Mouse (Mus musculus): ENCODE measurements around the gene Mapkap1. TPM values are rescaled to one million over a fixed set of nuclear protein-coding genes. Genes with fewer than 3 reads are reported as not detected.
A peak's percentile ranks its signal among the peaks of the same experiment; 100 is the strongest.
"Not testable (repeated sequence)": the region's sequence is repeated elsewhere in the genome, so short reads cannot be mapped to it uniquely, and the experiment has no call there.

Mapkap1 gene
- polyA plus RNA-seq, 1 experiment from 2014 or later = 86.1 TPM

DNA sequence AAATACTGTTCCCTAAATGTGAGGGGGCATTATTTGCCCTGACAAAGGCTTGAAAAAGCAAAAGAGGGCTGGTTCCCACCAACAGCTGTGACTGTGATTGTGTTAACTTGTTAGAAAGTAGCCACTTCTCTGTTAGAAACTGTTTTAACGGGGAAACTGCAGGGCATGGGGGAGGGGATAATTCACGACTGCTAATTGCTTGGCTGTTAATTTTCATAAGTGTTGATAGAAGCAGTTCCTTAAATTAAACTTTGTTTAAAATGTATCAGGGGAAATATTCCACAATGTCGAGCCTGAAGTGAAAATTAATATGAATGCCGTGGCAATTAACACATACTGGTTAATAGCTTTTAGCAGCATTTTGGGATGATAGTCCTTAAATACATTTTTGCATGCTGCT, 42.2 kb downstream of the Mapkap1 start:
- Histone ChIP-seq H3K4me2 (replicated peaks) (no peak overlapping the region), H3K4me1 (replicated peaks) (0 out of 2 replicates have a peak, but pooled peaks cover 3% of the 10 kb centered on the region), H3K27ac (no peak overlapping the region), H3K27me3 (replicated peaks) (no peaks in the 10 kb centered on the region), H3K9ac (no peak overlapping the region), H3K36me3 (0 out of 2 replicates have a peak, but pooled peaks cover 5% of the 10 kb centered on the region), H3K4me3 (replicated peaks) (no peak overlapping the region), H3K9me3 (no peaks in the 10 kb centered on the region)
- 69% methylated on average over 4 of the region's 4 CpGs for WGBS
- ATAC-seq = no peak

GRCm38 (mm10) chr2:34462490-34462889, 55.9 kb downstream of the Mapkap1 start:
- no peak for ATAC-seq
- 78% methylated on average over 3 of the region's 3 CpGs for WGBS

DNA sequence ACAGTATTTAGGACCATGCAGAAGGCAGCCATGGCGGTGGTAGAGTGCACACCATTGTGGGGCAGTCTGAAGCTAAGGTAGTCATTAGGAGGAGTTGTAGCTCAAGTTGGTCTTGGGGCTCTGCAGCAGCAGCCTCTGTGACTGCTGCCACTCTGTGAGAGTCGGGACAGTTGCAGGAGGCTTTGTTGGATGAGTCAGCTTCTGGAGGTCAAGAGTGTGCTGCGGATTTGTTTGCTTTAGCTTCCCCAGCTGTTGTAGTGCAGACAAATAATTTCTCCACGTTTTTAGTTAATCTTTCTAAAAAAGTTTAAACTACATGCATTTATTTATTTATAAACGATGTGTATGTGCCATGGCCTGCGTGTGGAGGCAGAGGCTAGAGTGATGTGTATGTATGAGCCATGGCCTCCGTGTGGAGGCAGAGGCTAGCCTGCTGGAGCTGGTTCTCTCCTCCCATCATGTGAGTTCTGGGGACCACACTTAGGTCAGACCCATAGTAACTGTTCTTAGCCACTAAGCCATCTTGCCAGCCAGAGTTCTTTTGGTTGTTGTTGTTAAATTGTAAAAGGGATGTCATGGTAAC, 62.1 kb downstream of the Mapkap1 start:
- Histone ChIP-seq H3K27ac (no peak overlapping the region), H3K9me3 (no peaks in the 10 kb centered on the region), H3K36me3 (no peaks in the 10 kb centered on the region), H3K9ac (no peak overlapping the region), H3K4me3 (replicated peaks) (no peak overlapping the region), H3K27me3 (replicated peaks) (no peaks in the 10 kb centered on the region), H3K4me2 (replicated peaks) (no peak overlapping the region), H3K4me1 (replicated peaks) (no peaks in the 10 kb centered on the region)
- ATAC-seq = peak; percentile 68
- 40% methylated on average over 7 of the region's 7 CpGs for WGBS

More at GRCm38 (mm10) chr2:34462490-34462889, 55.9 kb downstream of the Mapkap1 start:
- Histone ChIP-seq H3K27me3 (replicated peaks) (no peaks in the 10 kb centered on the region), H3K4me2 (replicated peaks) (no peak overlapping the region), H3K36me3 (no peaks in the 10 kb centered on the region), H3K9ac (no peak overlapping the region), H3K27ac (no peak overlapping the region), H3K9me3 (no peaks in the 10 kb centered on the region), H3K4me1 (replicated peaks) (no peaks in the 10 kb centered on the region), H3K4me3 (replicated peaks) (no peak overlapping the region)

DNA sequence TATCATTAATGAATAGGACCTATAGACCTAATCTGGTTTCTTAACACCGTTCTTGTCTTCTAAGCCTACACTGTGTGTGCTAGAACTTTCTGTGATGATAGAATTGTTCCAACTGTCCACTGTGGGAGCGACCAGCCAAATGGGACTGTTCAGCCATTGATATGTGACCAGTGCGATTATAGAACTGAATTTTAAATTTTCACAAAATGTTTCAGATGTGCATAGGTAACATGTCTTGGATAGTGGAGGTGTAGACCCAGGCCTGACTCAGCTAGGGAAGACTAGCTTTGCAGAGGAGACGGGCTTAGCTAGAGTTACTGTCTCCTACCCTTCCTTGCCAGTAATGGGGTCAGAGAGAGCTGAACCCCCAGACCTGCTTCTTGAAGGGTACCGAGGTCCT, 62.8 kb downstream of the Mapkap1 start:
- WGBS = 95% methylated on average over 5 of the region's 5 CpGs
- Histone ChIP-seq H3K4me2 (replicated peaks) (no peak overlapping the region), H3K36me3 (no peaks in the 10 kb centered on the region), H3K9ac (no peak overlapping the region), H3K27ac (no peak overlapping the region), H3K4me1 (replicated peaks) (no peaks in the 10 kb centered on the region), H3K9me3 (no peaks in the 10 kb centered on the region), H3K27me3 (replicated peaks) (no peaks in the 10 kb centered on the region), H3K4me3 (replicated peaks) (no peak overlapping the region)
- no peak for ATAC-seq

DNA sequence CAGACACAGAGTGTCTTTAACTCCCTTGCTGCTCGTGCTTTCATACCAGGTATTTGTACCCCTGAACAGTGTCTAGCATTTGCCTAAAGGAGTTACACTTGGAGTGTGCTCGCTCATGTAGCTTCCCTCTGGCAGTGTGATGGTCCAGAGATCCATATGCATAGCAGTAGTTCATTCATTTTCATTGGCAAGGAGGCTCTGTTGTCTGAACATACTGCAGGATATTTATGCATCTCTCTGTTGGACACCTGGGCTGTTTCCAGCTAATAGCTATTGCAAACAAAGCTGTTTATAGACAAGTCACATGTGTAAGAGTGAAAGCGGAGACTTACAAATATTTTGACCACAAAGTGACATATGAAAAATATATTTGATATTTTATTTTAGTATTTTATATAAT, 67.2 kb downstream of the Mapkap1 start:
- Histone ChIP-seq H3K27me3 (replicated peaks) (no peaks in the 10 kb centered on the region), H3K4me3 (replicated peaks) (no peak overlapping the region), H3K36me3 (no peaks in the 10 kb centered on the region), H3K4me1 (replicated peaks) (no peaks in the 10 kb centered on the region), H3K27ac (no peak overlapping the region), H3K9ac (no peak overlapping the region), H3K9me3 (no peaks in the 10 kb centered on the region), H3K4me2 (replicated peaks) (no peak overlapping the region)
- WGBS = 59% methylated on average over 3 of the region's 3 CpGs
- no peak for ATAC-seq

- Histone ChIP-seq H3K36me3 (no peaks in the 10 kb centered on the region; the same call in 1 of the 2 replicates), H3K9ac (no peak overlapping the region), H3K4me1 (replicated peaks) (0 out of 2 replicates have a peak, but pooled peaks cover 3% of the 10 kb centered on the region), H3K4me3 (replicated peaks) (no peak overlapping the region), H3K9me3 (no peaks in the 10 kb centered on the region), H3K27me3 (replicated peaks) (no peaks in the 10 kb centered on the region), H3K27ac (peak overlapping the region; percentile 51; the same call in 1 of the 2 replicates), H3K4me2 (replicated peaks) (0 out of 2 replicates have a peak overlapping the region, but pooled peaks have one; percentile 3)
- WGBS = 41% methylated on average over 4 of the region's 4 CpGs
- peak; percentile 67 for ATAC-seq
Observed at GRCm38 (mm10) chr2:34481401-34481800, 74.8 kb downstream of the Mapkap1 start.

- ATAC-seq = peak; percentile 72; the same call in 1 of the 2 replicates
- Histone ChIP-seq H3K9ac (no peak overlapping the region), H3K27me3 (replicated peaks) (no peaks in the 10 kb centered on the region), H3K9me3 (no peaks in the 10 kb centered on the region), H3K4me2 (replicated peaks) (no peak overlapping the region), H3K27ac (no peak overlapping the region), H3K4me3 (replicated peaks) (no peak overlapping the region), H3K36me3 (no peaks in the 10 kb centered on the region; the same call in 1 of the 2 replicates), H3K4me1 (replicated peaks) (0 out of 2 replicates have a peak, but pooled peaks cover 3% of the 10 kb centered on the region)
- WGBS = 49% methylated on average over 3 of the region's 3 CpGs
Observed at GRCm38 (mm10) chr2:34482102-34482501, 75.5 kb downstream of the Mapkap1 start.

GRCm38 (mm10) chr2:34482531-34482930, 76.0 kb downstream of the Mapkap1 start:
- no peak overlapping the region for H3K9ac ChIP-seq
- H3K4me3 ChIP-seq (replicated peaks) = no peak overlapping the region
- H3K4me2 ChIP-seq (replicated peaks) = no peak overlapping the region
- 0 out of 2 replicates have a peak, but pooled peaks have one; percentile 35 for ATAC-seq
- H3K27ac ChIP-seq = no peak overlapping the region
- no peaks in the 10 kb centered on the region for H3K27me3 ChIP-seq (replicated peaks)
- no peaks in the 10 kb centered on the region for H3K9me3 ChIP-seq
- WGBS = 78% methylated on average over 3 of the region's 3 CpGs
- H3K4me1 ChIP-seq (replicated peaks) = 0 out of 2 replicates have a peak, but pooled peaks cover 3% of the 10 kb centered on the region
- no peaks in the 10 kb centered on the region; the same call in 1 of the 2 replicates for H3K36me3 ChIP-seq

DNA sequence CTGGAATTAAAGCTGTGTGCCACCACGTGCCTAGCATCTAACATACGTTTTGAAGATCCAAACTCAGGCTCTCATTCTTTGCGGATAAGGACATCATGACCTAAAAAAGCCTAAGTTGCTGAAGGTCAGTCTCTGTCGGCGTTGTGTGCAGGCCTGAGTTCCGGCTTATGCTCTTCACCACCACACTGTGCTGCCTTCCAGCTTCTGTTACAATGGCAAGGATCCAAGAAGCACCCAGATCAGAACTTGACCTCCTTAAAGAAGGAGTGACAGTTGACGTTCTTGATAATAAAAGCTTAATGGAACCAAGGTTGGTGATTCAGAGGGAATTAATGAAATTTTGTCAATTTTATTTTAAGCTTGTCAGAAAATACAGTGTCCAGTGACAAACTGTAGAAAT, 80.7 kb downstream of the Mapkap1 start:
- H3K27ac ChIP-seq = no peak overlapping the region
- H3K4me1 ChIP-seq (replicated peaks) = 0 out of 2 replicates have a peak, but pooled peaks cover 3% of the 10 kb centered on the region
- H3K4me3 ChIP-seq (replicated peaks) = no peak overlapping the region
- no peak overlapping the region for H3K9ac ChIP-seq
- no peaks in the 10 kb centered on the region for H3K9me3 ChIP-seq
- no peaks in the 10 kb centered on the region for H3K36me3 ChIP-seq
- H3K27me3 ChIP-seq (replicated peaks) = no peaks in the 10 kb centered on the region
- WGBS = 90% methylated on average over 7 of the region's 7 CpGs
- H3K4me2 ChIP-seq (replicated peaks) = no peak overlapping the region
- no peak for ATAC-seq

DNA sequence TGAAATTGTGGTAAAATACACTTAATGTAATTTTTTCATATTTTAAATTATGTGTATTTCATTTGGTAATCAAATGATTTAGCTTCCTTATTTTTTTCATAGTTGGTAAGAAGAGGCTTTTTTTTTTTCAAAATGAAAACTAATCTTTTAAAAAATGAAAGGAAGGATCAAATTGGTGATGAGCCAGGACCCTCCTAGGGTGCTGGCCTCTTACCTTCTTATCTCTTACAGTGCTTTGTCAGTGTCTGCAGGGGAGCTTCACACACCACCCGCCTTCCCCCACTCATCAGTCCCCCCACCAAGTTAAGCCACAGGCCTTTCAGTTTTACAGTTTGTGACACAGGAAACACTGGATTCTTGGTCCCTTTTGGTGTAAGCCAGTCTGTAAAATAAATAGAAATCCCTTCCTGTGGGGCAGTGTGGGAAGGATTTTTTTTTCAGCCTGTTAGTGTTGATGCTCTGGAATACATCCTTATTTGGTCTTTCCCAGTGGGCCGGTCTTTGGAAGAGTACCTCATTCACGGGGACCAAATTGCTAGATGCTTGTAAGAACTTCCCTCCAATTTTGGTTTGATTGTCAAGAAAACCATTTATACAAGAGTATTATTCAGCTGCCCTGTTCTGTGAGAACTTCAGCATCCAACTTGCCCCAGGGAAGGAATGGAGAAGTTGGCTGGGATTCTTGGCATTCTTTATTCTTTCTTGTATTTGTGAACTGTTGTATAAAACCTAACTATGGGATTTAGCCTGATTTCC, 97.6 kb downstream of the Mapkap1 start:
- no peaks in the 10 kb centered on the region for H3K4me1 ChIP-seq (replicated peaks)

GRCm38 (mm10) chr2:34506162-34506561, 99.6 kb downstream of the Mapkap1 start:
- not testable (repeated sequence) for H3K4me2 ChIP-seq (replicated peaks); H3K4me3 ChIP-seq (replicated peaks); H3K9ac ChIP-seq; H3K36me3 ChIP-seq; ATAC-seq; H3K9me3 ChIP-seq; H3K4me1 ChIP-seq (replicated peaks); H3K27ac ChIP-seq; H3K27me3 ChIP-seq (replicated peaks)
- 98% methylated on average over 2 of the region's 2 CpGs for WGBS

More for the DNA sequence above, 97.6 kb downstream of the Mapkap1 start:
- Histone ChIP-seq H3K27ac (no peak overlapping the region), H3K9ac (no peak overlapping the region), H3K9me3 (no peaks in the 10 kb centered on the region), H3K27me3 (replicated peaks) (no peaks in the 10 kb centered on the region), H3K36me3 (no peaks in the 10 kb centered on the region; the same call in none of the 2 replicates), H3K4me2 (replicated peaks) (no peak overlapping the region), H3K4me3 (replicated peaks) (no peak overlapping the region)
- WGBS = 42% methylated on average over 3 of the region's 3 CpGs
- ATAC-seq = no peak

DNA sequence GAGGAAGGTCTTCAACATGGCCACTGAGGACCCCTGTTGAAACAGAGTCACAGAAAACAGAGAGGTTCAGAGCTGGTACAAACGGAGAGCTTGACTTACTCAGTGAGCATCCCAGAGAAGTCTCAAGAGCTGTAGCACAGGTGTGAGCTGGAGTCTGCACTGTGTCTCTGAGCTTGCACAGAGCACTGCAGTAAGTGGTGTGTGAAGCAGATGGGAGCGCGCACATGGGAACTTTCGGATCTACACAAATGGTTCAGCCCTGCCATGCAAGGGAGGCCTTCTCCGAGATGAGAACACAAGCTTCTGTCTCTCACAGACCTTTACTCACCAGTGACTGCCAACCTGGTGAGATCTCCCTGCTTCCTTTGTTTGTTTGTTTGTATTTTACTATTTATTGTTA, 103.3 kb downstream of the Mapkap1 start:
- Histone ChIP-seq H3K9ac (no peak overlapping the region), H3K4me3 (replicated peaks) (no peak overlapping the region), H3K27ac (no peak overlapping the region), H3K4me2 (replicated peaks) (no peak overlapping the region), H3K9me3 (no peaks in the 10 kb centered on the region), H3K36me3 (no peaks in the 10 kb centered on the region; the same call in 1 of the 2 replicates), H3K27me3 (replicated peaks) (no peaks in the 10 kb centered on the region), H3K4me1 (replicated peaks) (no peaks in the 10 kb centered on the region)
- WGBS = 90% methylated on average over 5 of the region's 5 CpGs
- ATAC-seq = no peak

Data from intestine, embryonic 15.5 days (tissue).